Mouse (Mus musculus): ENCODE data around the gene Pdf. TPM values are rescaled to one million over a fixed set of nuclear protein-coding genes. Genes with fewer than 3 reads are reported as not detected.

The Pdf gene
- polyA plus RNA-seq (2016; fragmentation: Nextera tagmentation; extraction: Ambion mirVana): 53.4 and 54.1 TPM in 2 replicates

DNA sequence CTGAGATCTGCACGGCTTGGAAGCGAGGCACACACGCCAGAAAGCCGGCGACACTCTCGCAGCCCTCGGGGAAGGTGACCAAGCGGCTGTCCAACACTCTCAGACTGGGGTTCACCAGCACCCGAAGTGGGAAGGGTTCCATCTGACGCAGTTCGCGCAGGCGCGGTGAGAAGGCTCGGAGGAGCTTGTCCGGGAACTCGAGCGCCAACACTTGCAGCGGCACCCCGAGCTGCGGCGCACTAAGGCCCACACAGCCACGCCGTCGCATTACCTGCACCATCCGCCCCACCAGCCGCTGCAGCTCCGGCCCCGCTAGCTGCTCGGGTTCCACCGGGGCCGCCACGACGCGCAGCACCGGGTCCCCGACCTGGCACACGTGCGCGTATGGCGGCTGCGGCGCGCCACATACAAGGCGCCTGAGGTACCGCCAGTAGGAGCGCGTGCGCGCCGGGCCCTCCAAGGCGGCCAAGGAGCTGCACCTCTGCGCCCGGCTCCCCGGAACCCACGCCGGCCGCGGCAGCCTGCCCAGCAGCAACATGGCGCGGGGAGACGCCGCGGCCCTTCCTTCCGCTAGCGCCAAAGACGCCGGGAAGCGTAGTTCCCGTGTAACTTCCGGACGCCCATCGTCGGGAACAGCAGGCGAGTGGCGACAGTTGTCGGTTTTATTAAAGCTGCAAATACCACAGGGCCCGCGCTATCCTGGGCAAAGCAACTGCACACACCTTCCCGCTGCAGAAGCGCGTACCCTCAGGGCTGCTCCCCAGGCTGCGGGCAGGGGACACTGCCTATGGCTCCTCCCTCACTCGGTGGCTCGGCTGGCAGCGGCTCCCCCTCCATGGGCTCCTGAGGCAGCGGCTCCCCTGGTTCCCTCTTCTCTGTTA lies at the start of gene Pdf:
Gene Pdf, minus strand, starts transcription at position 554 of the 881 bp plus-strand sequence.
- H3K9me3 ChIP-seq: no peaks in the 10 kb centered on the region
- peak; percentile 82 for DNase-seq (ENCODE audit: low spot score)
- WGBS: under 1% methylated on average over 87 of the region's 87 CpGs
- H3K4me1 ChIP-seq: peaks cover 25% of the 10 kb centered on the region
- peaks cover 90% of the 10 kb centered on the region for H3K36me3 ChIP-seq (replicated peaks)
- H3K27ac ChIP-seq (replicated peaks): peak within 1 kb of the TSS; percentile 94
- no peaks in the 10 kb centered on the region for H3K27me3 ChIP-seq (replicated peaks; ENCODE audit: low read depth, poor library complexity, severe bottlenecking)
- H3K4me3 ChIP-seq: peak within 1 kb of the TSS; percentile 95

DNA sequence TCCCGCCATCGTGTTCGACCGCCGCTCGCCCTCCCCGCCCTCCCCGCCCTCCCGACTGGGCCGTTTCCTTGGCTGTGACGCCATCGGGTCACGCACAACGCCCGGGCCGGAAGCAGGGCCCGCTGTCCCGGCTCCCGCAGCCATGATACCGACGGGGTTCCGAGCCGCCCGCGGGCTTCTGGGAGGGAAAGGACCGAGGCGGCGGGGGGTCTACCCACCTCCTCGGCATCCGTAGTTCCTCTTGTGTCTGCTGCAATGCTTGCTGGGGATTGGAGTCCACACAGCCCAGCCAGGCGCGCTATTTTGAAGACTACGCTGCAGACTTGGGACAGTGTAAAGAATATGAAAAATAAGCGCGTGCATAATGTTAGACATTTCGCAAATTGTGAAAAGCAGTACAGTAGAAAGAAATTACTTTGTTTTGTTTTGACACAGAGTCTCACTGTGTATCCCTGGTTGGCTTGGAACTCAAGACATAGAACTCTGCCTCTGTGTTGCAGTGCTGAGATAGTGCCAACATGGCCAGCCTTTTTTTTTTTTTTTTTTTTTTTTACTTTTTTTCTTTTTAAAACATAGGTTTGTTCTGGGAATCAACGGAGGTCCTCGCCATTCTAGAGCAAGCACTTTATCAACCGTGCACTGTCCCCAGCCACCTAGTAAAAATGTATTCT lies 48.1 kb upstream of the Pdf start, which contains the start of gene Terf2:
Gene Terf2, minus strand, starts transcription at position 182 of the 671 bp plus-strand sequence.
- H3K9me3 ChIP-seq: no peaks in the 10 kb centered on the region
- WGBS: 4% methylated on average over 39 of the region's 39 CpGs
- peak within 1 kb of the TSS; percentile 96 for H3K27ac ChIP-seq (replicated peaks)
- H3K4me1 ChIP-seq: peaks cover 18% of the 10 kb centered on the region
- peaks cover 30% of the 10 kb centered on the region for H3K36me3 ChIP-seq (replicated peaks)
- H3K4me3 ChIP-seq: peak within 1 kb of the TSS; percentile 95
- no peaks in the 10 kb centered on the region for H3K27me3 ChIP-seq (replicated peaks; ENCODE audit: low read depth, poor library complexity, severe bottlenecking)
- DNase-seq (ENCODE audit: low spot score): peak; percentile 97

DNA sequence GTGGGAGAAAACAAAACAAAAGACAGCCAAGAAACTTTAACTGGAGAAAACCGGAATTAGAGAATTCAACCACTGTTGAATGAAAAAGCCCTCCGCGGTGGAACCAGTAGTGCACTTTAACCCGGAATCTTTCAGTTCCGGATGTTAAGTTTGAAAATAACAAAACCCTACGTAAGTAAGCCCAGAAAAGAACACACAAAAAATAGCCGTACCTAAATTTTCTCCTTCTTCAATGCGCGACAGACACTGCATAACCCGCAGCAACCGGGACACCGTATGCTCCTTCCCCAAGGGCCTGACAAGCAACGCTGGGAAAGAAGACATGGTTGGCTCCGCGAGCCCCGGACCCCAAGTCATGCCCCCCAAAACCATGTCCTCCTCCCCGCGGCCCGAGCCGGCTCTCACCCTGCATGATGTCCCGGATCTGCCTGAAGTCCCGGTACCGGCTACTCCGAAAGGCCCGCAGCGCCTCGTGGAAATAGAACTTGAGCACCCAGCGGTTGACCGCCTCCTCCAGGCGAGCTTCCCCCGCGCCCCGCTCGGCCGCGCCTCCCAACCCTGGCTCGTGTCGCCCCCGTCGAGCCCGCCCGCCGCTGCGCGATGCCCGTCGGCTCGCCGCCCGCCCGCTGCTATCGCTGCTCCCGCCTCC lies 47.4 kb upstream of the Pdf start:
- H3K36me3 ChIP-seq (replicated peaks): peaks cover 36% of the 10 kb centered on the region
- peak overlapping the region; percentile 95 for H3K4me3 ChIP-seq
- WGBS: 1% methylated on average over 53 of the region's 53 CpGs
- H3K27ac ChIP-seq (replicated peaks): peak overlapping the region; percentile 96
- DNase-seq (ENCODE audit: low spot score): no peak
- no peaks in the 10 kb centered on the region for H3K9me3 ChIP-seq
- H3K4me1 ChIP-seq: peaks cover 18% of the 10 kb centered on the region
- H3K27me3 ChIP-seq (replicated peaks; ENCODE audit: low read depth, poor library complexity, severe bottlenecking): no peaks in the 10 kb centered on the region

DNA sequence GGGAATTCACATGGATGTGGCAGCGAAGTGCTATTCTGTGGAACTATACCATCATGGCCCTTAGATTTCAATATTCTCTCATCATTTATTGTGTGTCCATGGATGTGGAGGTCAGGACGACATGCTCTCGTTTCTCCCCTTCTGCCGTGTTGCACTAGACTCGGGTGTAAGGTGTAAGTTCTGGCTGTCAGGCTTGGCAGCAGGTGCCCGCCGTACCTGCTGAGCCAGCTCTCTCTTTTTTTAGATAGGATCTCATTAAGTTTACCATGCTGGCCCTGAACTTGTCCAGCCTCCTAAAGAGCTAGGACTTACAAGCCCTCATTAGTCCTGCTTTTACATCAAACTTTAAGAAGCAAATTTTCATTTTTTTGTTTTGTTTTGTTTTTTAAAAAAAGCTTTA lies 42.1 kb upstream of the Pdf start:
- H3K4me3 ChIP-seq: no peak overlapping the region
- no peak for DNase-seq (ENCODE audit: low spot score)
- peaks cover 87% of the 10 kb centered on the region for H3K36me3 ChIP-seq (replicated peaks)
- no peak overlapping the region for H3K27ac ChIP-seq (replicated peaks)
- H3K9me3 ChIP-seq: peaks cover 8% of the 10 kb centered on the region; the same call in 1 of the 2 replicates
- H3K27me3 ChIP-seq (replicated peaks; ENCODE audit: low read depth, poor library complexity, severe bottlenecking): no peaks in the 10 kb centered on the region
- peaks cover 18% of the 10 kb centered on the region for H3K4me1 ChIP-seq
- WGBS: 95% methylated on average over 7 of the region's 7 CpGs

DNA sequence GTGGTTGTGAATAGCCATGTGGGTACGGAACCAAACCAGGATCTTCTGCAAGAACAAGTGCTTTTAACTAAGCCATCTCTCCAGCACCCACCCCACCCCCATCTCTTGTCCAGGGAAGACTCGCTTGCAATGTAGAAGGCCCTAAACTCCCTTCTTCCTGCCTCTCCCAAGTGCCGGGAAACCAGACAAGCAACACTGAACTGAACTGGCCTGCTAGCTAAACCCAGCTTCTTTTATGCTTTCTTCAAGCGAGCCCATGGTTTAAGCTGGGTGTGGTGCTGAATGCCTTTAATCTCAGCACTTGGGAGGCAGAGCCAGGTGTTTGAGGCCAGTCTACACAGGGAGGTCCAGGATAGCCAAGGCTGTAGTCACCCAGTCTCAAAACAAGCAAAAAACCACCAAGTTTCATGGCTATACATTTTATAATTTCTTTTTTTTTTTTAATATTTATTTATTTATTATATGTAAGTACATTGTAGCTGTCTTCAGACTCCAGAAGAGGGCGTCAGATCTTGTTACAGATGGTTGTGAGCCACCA lies 40.2 kb upstream of the Pdf start:
- H3K36me3 ChIP-seq (replicated peaks): peaks cover 97% of the 10 kb centered on the region
- DNase-seq (ENCODE audit: low spot score): no peak
- WGBS: 97% methylated on average over 5 of the region's 5 CpGs
- H3K4me3 ChIP-seq: no peak overlapping the region
- H3K27me3 ChIP-seq (replicated peaks; ENCODE audit: low read depth, poor library complexity, severe bottlenecking): no peaks in the 10 kb centered on the region
- H3K9me3 ChIP-seq: peaks cover 8% of the 10 kb centered on the region; the same call in 1 of the 2 replicates
- no peaks in the 10 kb centered on the region for H3K4me1 ChIP-seq
- no peak overlapping the region for H3K27ac ChIP-seq (replicated peaks)

DNA sequence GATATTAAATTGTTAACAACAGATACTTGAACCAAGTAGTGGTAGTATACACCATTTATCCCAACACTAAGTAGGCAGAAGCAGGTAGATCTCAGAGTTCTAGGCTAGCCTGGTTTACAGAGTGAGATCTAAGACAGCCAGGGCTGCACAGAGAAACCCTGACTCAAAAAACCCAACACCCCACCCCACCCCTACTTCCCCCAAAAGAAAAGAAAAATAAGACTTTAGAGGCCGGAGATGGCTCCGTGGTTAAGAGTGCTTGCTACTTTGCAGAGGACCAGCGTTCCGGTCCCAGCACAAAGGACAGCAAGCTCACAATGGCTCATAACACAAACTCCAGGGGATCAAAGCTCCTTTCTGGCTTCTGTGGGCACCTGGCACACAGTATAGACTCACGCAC lies 37.6 kb upstream of the Pdf start:
- WGBS: 97% methylated on average over 5 of the region's 5 CpGs
- Histone ChIP-seq H3K4me1 (no peaks in the 10 kb centered on the region), H3K4me3 (no peak overlapping the region), H3K9me3 (peaks cover 8% of the 10 kb centered on the region; the same call in 1 of the 2 replicates), H3K36me3 (replicated peaks) (peaks cover 97% of the 10 kb centered on the region), H3K27me3 (replicated peaks; ENCODE audit: low read depth, poor library complexity, severe bottlenecking) (no peaks in the 10 kb centered on the region), H3K27ac (replicated peaks) (no peak overlapping the region)
- no peak for DNase-seq (ENCODE audit: low spot score)

DNA sequence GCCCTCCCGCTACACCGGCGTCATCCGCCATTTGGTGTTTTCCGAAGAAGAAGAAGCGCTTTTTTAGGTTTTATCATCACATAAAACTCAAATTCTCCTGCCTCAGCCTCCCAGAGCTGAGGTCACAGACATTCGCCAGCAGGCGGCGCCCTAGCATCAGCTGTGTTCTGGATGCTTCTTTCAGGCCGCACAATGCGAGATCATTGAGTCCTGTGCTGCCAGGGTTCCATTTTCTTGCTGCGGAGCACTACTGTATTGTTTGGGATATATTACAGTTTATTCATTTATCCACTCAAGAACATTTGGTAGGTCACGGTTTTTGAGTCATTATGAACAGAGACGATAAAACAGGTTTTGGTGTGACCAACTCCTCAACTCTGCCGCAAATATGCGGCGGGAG lies 36.9 kb upstream of the Pdf start:
- Histone ChIP-seq H3K36me3 (replicated peaks) (peaks cover 97% of the 10 kb centered on the region), H3K4me3 (no peak overlapping the region), H3K27me3 (replicated peaks; ENCODE audit: low read depth, poor library complexity, severe bottlenecking) (no peaks in the 10 kb centered on the region), H3K27ac (replicated peaks) (no peak overlapping the region), H3K4me1 (no peaks in the 10 kb centered on the region), H3K9me3 (peaks cover 8% of the 10 kb centered on the region; the same call in 1 of the 2 replicates)
- DNase-seq (ENCODE audit: low spot score): no peak
- 97% methylated on average over 17 of the region's 17 CpGs for WGBS

DNA sequence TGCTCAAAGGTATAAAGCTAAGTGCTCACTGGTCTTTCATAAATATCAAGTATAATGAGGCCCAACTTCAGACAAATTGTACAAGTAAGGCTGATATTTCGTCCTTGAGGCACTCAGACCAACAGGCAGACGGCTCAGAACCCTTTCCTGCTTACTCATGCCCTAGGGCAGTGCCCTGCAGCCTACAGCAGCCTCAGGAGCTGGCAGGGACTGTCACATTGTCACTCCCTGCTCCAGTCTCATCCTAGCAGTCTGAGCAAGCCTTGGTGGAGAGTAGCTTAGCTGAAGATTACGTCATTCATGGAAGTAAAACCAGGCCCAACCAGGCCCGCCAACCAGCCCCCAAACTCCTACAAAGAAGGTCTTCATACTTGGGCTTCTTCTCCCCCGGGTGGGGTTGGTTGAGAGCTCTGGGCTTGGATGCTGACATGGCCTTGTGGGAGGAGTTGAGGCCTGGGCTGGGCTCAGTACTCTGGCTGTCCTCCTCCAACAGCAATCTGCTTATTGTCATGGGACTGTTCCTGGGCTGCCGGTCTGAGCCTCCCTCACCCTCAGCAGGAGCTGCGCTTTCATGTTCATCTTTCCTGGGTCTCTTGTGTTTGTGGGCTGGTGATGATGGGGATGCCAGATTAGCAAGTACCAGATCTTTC lies 27.9 kb upstream of the Pdf start:
- no peak overlapping the region for H3K4me3 ChIP-seq
- H3K9me3 ChIP-seq: no peaks in the 10 kb centered on the region
- H3K27me3 ChIP-seq (replicated peaks; ENCODE audit: low read depth, poor library complexity, severe bottlenecking): no peaks in the 10 kb centered on the region
- H3K27ac ChIP-seq (replicated peaks): no peak overlapping the region
- H3K4me1 ChIP-seq: peaks cover 14% of the 10 kb centered on the region
- 92% methylated on average over 7 of the region's 7 CpGs for WGBS
- peaks cover 99% of the 10 kb centered on the region for H3K36me3 ChIP-seq (replicated peaks)
- no peak for DNase-seq (ENCODE audit: low spot score)

DNA sequence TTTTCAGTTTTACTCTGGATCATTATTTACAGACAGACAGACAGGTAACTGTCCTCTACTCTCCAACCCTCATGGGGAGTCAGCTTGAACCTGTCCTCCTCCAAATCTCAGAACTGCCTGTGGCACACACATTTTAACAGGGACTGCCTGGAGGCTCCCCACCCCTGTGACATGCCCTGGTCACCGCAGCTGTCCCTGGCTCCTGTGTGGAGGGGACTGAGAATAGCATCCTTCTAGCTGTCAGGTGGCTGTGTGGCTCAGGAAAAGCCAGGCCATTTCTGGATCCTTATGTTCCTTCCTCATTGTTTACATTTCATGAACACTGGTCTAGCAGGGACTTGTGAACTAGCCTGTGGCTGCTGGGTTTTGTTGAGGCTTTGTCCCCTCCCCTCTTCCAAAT lies 25.7 kb upstream of the Pdf start:
- H3K4me3 ChIP-seq: no peak overlapping the region
- H3K27ac ChIP-seq (replicated peaks): no peak overlapping the region
- no peaks in the 10 kb centered on the region for H3K9me3 ChIP-seq
- peaks cover 98% of the 10 kb centered on the region for H3K36me3 ChIP-seq (replicated peaks)
- DNase-seq (ENCODE audit: low spot score): no peak
- WGBS: 79% methylated on average over 1 of the region's 1 CpGs
- peaks cover 14% of the 10 kb centered on the region for H3K4me1 ChIP-seq
- H3K27me3 ChIP-seq (replicated peaks; ENCODE audit: low read depth, poor library complexity, severe bottlenecking): no peaks in the 10 kb centered on the region

DNA sequence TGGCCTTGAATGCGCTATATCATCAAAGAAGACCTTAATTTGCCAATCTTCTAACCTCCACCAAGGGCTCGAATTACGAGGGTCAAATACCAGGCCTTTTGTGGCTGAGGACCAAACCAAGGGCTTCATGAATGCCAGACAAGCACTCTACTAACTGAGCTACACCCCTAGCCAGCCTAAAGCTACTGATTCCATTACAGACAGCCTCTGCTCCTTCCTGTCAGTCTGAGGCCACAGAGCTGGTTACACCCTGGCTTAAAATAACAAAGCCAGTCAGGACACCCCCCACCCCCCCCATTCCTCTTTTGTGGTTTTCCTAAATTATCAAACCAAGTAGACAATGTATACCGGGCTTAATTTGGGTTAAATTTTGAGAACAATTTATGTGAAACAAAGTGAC lies 25.3 kb upstream of the Pdf start:
- 74% methylated on average over 4 of the region's 4 CpGs for WGBS
- H3K27me3 ChIP-seq (replicated peaks; ENCODE audit: low read depth, poor library complexity, severe bottlenecking): no peaks in the 10 kb centered on the region
- no peaks in the 10 kb centered on the region for H3K9me3 ChIP-seq
- peaks cover 14% of the 10 kb centered on the region for H3K4me1 ChIP-seq
- H3K4me3 ChIP-seq: no peak overlapping the region
- DNase-seq (ENCODE audit: low spot score): no peak
- no peak overlapping the region for H3K27ac ChIP-seq (replicated peaks)
- peaks cover 98% of the 10 kb centered on the region for H3K36me3 ChIP-seq (replicated peaks)

DNA sequence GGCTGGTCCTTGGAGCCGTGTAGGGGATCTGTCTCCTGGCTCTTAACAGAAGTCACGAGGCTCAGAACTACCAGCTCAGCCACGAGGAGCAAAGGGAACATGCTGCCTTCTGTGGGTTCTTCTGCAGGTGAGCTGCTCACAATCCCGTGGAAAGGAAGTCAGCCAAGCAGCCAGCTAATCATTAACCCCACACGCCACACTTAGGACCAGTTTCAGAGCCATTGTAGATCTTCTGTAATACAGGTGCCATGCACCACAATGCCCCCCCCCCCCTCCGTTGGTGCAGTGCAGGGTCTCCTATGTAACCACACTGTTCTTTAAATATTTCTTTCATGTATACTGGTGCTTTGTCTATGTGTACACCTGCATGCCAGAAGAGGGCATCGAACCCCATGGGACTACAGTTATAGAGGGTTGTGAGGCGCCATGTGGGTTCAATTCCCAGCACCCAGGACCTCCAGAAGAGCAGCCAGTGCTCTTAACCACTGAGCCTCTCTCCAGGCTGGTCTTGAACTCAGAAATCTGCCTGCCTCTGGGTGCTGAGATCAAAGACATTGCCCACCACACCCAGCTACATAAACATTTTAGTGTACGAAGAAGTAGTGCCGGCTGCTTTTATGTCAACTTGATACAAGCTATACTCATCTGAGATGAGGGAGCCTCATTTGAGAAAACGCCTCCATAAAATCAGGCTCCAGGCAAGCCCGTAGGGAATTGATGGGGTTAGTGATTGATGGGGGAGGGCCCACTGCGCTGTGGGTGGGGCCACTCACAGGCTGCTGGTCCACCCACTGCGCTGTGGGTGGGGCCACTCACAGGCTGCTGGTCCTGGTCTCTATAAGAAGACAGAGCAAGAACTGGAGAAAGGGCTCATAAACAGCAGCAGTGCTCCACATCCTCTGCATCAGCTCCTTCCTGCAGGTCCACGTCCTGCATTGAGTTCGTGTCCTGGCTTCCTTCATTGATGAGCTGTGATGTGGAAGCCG lies 17.4 kb upstream of the Pdf start, which contains the start of gene Tmed6:
Gene Tmed6, minus strand, starts transcription at position 134 of the 986 bp plus-strand sequence.
- WGBS: 67% methylated on average over 17 of the region's 17 CpGs
- Histone ChIP-seq H3K27ac (replicated peaks) (no peak within 1 kb of the TSS), H3K4me1 (0 out of 2 replicates have a peak, but pooled peaks cover 8% of the 10 kb centered on the region), H3K27me3 (replicated peaks; ENCODE audit: low read depth, poor library complexity, severe bottlenecking) (no peaks in the 10 kb centered on the region), H3K36me3 (replicated peaks) (peaks cover 32% of the 10 kb centered on the region), H3K9me3 (no peaks in the 10 kb centered on the region), H3K4me3 (no peak within 1 kb of the TSS)
- DNase-seq (ENCODE audit: low spot score): no peak
